Mouse (Mus musculus): ENCODE measurements around the gene Zbp1. TPM values are rescaled to one million over a fixed set of nuclear protein-coding genes. Genes with fewer than 3 reads are reported as not detected.

The Zbp1 gene
- total RNA-seq, 2 experiments from 2014 or later: 0.44 to 1.8 TPM

GRCm38 (mm10) chr2:173159354-173160311, 59.1 kb downstream of the Zbp1 start:
- peak; percentile 51 to 62 for DNase-seq
- intact Hi-C loops (cut with DNase I): no loop called here

- no peak for DNase-seq
- intact Hi-C loops (cut with DNase I): no loop called here
These were observed 60.2 kb downstream of the Zbp1 start for GRCm38 (mm10) chr2:173158390-173159055.

GRCm38 (mm10) chr2:173157871-173158270, 60.9 kb downstream of the Zbp1 start:
- no peak for DNase-seq
- intact Hi-C loops (cut with DNase I): no loop called here

GRCm38 (mm10) chr2:173157376-173157775, 61.3 kb downstream of the Zbp1 start:
- intact Hi-C loops (cut with DNase I): no loop called here
- no peak for DNase-seq

- intact Hi-C loops (cut with DNase I): no loop called here
- DNase-seq: no peak
These were observed 61.8 kb downstream of the Zbp1 start for GRCm38 (mm10) chr2:173156923-173157322.

Other genes starting within 250 kb of the Zbp1 start
- gene Spo11, start 241.2 kb downstream of the Zbp1 start, total RNA-seq (2021): not detected
- 10 to 100 TPM; 24.0 to 24.7 TPM for gene Rae1, start 218.8 kb downstream of the Zbp1 start, total RNA-seq (2021)
- gene Rbm38, start 198.4 kb downstream of the Zbp1 start, total RNA-seq (2021): 100 to 1,000 TPM; 159 to 209 TPM
- under 1 TPM in 1 of 2 experiments, not detected in 1; 0.14 TPM for gene Ctcfl, start 99.4 kb downstream of the Zbp1 start, total RNA-seq (2021)
- 10 to 100 TPM in 1 of 2 experiments, 1 to 10 TPM in 1; 3.3 to 26.2 TPM for gene Pck1, start 65.9 kb downstream of the Zbp1 start, total RNA-seq (2021)
- 10 to 100 TPM; 27.1 to 27.4 TPM for gene Pmepa1, start 57.6 kb upstream of the Zbp1 start, total RNA-seq (2021)